11 mouse cellular contexts compared by ENCODE assay signal in genomic region chr17:26551104-26551503, GRCm38 (mm10).
"Had no signal": no experiment of that assay in that cellular context is flagged by ENCODE, and none has a peak within 500 bp of the region (broad histone marks: within the 10 kb centered on the region; RNA-seq: fewer than 3 reads in every experiment).

No protein-coding gene starts in this region.

- ATAC-seq: liver, postnatal 0 days; lung, postnatal 0 days; midbrain, embryonic 15.5 days had no signal

- DNase-seq: kidney, postnatal 14 days; kidney, postnatal 4 days; left cerebral cortex, postnatal 4 days; liver, postnatal 0 days; lung, embryonic 14.5 days; retina, postnatal 1 day; right cerebral cortex, postnatal 25 days; thymus, adult 18-20 months; thymus, postnatal 36 days had no signal
